Comparison of ENCODE assay signal across 13 mouse cellular contexts in genomic region chr12:111437222-111437900, GRCm38 (mm10). TPM values are rescaled to one million over a fixed set of nuclear protein-coding genes. Genes with fewer than 3 reads are reported as not detected.
A peak's percentile ranks its signal among the peaks of the same experiment; 100 is the strongest.
DNase-seq lines count a peak whose midpoint lies in the region; ATAC-seq lines count a peak whose summit lies in the region.
"Had no signal": no experiment of that assay in that cellular context is flagged by ENCODE, and none has a peak within 500 bp of the region (broad histone marks: within the 10 kb centered on the region; RNA-seq: fewer than 3 reads in every experiment).

No protein-coding gene starts in this region.

- no peak overlapping the region for H3K4me3 ChIP-seq in macrophage (ENCODE audit: inconsistent target)
- H3K4me3 ChIP-seq: midbrain, embryonic 12.5 days had no signal

- no peaks in the 10 kb centered on the region for H3K36me3 ChIP-seq in macrophage (ENCODE audit: inconsistent target)
- H3K36me3 ChIP-seq: midbrain, embryonic 12.5 days had no signal

- 4% methylated on average over 5 of the region's 5 CpGs for WGBS in macrophage (ENCODE audit: missing documents)

- peak; percentile 40 for ATAC-seq in erythroblast, adult 5-6 weeks (replicated peaks; ENCODE audit: low FRiP score, poor library complexity, severe bottlenecking)

- peak; percentile 36 for DNase-seq in kidney, postnatal 10 days
- DNase-seq in kidney, adult 8-10 months, result no peak
- peak; percentile 81 for DNase-seq in adrenal gland, adult 8-10 months
- DNase-seq in left cerebral cortex, adult 18-20 months (ENCODE audit: low spot score in 2 of 2), result no peak
- no peak for DNase-seq in cerebellum, postnatal 10 days
- no peak for DNase-seq in urinary bladder, postnatal 4 days (ENCODE audit: low spot score in 2 of 2)
- DNase-seq: cerebellum, adult 18-20 months; left cerebral cortex, postnatal 4 days; thymus, postnatal 14 days had no signal

- H3K27ac ChIP-seq in macrophage, result peak overlapping the region; percentile 98
- H3K27ac ChIP-seq: midbrain, embryonic 12.5 days had no signal

- H3K79me2 ChIP-seq in macrophage (ENCODE audit: inconsistent target), result no peaks in the 10 kb centered on the region; the same call in 1 of the 2 replicates

RNA-seq across cellular contexts. Expression of gene Tnfaip2, which starts 4.9 kb away (rescaled TPM):
- 10 to 100 TPM; 14.3 to 28.0 (median 17.7) TPM for total RNA-seq in adrenal gland, adult 8-10 months (2022)
- 121 and 131 TPM in 2 replicates for total RNA-seq in erythroblast, adult 5-6 weeks (2015; ENCODE audit: low replicate concordance)
- 287 and 456 TPM in 2 replicates for total RNA-seq in erythroblast, adult 5-6 weeks (2017; ENCODE audit: low replicate concordance)
- over 10,000 TPM in 4 of 26 experiments, 1,000 to 10,000 TPM in 18, 100 to 1,000 TPM in 4; 785 to 11,990 (median 4,844) TPM for total RNA-seq in macrophage (2018; cell fraction: chromatin; rRNA removed)
- total RNA-seq in macrophage (2018; cell fraction: cytosol; rRNA removed), result 1,000 to 10,000 TPM in 8 of 26 experiments, 100 to 1,000 TPM in 18; 279 to 3,779 (median 516) TPM
- 1,000 to 10,000 TPM in 19 of 26 experiments, 100 to 1,000 TPM in 7; 417 to 7,545 (median 2,584) TPM for total RNA-seq in macrophage (2018; cell fraction: nucleus; rRNA removed)
- polyA plus RNA-seq in macrophage (2018), result 127 to 339 TPM (median 289 TPM) in 3 replicates
- total RNA-seq in left cerebral cortex, adult 18-20 months (2021), result 1 to 10 TPM in 1 of 2 experiments, under 1 TPM in 1; 0.51 to 1.0 TPM

RNA-seq across cellular contexts. Expression of gene Exoc3l4, which starts 20.5 kb away (rescaled TPM):
- total RNA-seq in adrenal gland, adult 8-10 months (2022), result 10 to 100 TPM in 1 of 4 experiments, 1 to 10 TPM in 3; 3.2 to 10.0 (median 7.8) TPM
- total RNA-seq in erythroblast, adult 5-6 weeks (2015; ENCODE audit: low replicate concordance), result not detected in 2 replicates
- not detected in 2 replicates for total RNA-seq in erythroblast, adult 5-6 weeks (2017; ENCODE audit: low replicate concordance)
- 100 to 1,000 TPM in 1 of 26 experiments, 10 to 100 TPM in 23, 1 to 10 TPM in 2; 9.1 to 109 (median 30.7) TPM for total RNA-seq in macrophage (2018; cell fraction: chromatin; rRNA removed)
- total RNA-seq in macrophage (2018; cell fraction: cytosol; rRNA removed), result 10 to 100 TPM in 20 of 26 experiments, 1 to 10 TPM in 6; 7.8 to 73.6 (median 15.0) TPM
- total RNA-seq in macrophage (2018; cell fraction: nucleus; rRNA removed), result 100 to 1,000 TPM in 4 of 26 experiments, 10 to 100 TPM in 20, 1 to 10 TPM in 2; 8.3 to 170 (median 42.3) TPM
- 8.0 to 13.2 TPM (median 12.5 TPM) in 3 replicates for polyA plus RNA-seq in macrophage (2018)
- 1 to 10 TPM; 2.2 to 2.7 TPM for total RNA-seq in left cerebral cortex, adult 18-20 months (2021)

RNA-seq across cellular contexts. Expression of gene Lbhd2, which starts 30.8 kb away (rescaled TPM):
- 1 to 10 TPM in 1 of 4 experiments, under 1 TPM in 3; 0.67 to 1.0 (median 0.78) TPM for total RNA-seq in adrenal gland, adult 8-10 months (2022)
- not detected in 2 replicates for total RNA-seq in erythroblast, adult 5-6 weeks (2015; ENCODE audit: low replicate concordance)
- not detected in 2 replicates for total RNA-seq in erythroblast, adult 5-6 weeks (2017; ENCODE audit: low replicate concordance)
- not detected for total RNA-seq in macrophage (2018; cell fraction: chromatin; rRNA removed)
- not detected for total RNA-seq in macrophage (2018; cell fraction: cytosol; rRNA removed)
- not detected for total RNA-seq in macrophage (2018; cell fraction: nucleus; rRNA removed)
- not detected in 3 replicates for polyA plus RNA-seq in macrophage (2018)
- 1 to 10 TPM; 2.2 to 3.7 TPM for total RNA-seq in left cerebral cortex, adult 18-20 months (2021)
- polyA plus RNA-seq: embryonic facial prominence, embryonic 11.5 days had no signal

RNA-seq across cellular contexts. Expression of gene Gm266, which starts 48.3 kb away (rescaled TPM):
- not detected for total RNA-seq in adrenal gland, adult 8-10 months (2022)
- total RNA-seq in erythroblast, adult 5-6 weeks (2015; ENCODE audit: low replicate concordance), result not detected in 2 replicates
- not detected in 2 replicates for total RNA-seq in erythroblast, adult 5-6 weeks (2017; ENCODE audit: low replicate concordance)
- total RNA-seq in macrophage (2018; cell fraction: chromatin; rRNA removed), result not detected
- total RNA-seq in macrophage (2018; cell fraction: cytosol; rRNA removed), result under 1 TPM in 2 of 26 experiments, not detected in 24; 0.10 to 0.14 TPM
- under 1 TPM in 1 of 26 experiments, not detected in 25; 0.86 TPM for total RNA-seq in macrophage (2018; cell fraction: nucleus; rRNA removed)
- polyA plus RNA-seq in macrophage (2018), result not detected in 3 replicates
- total RNA-seq in left cerebral cortex, adult 18-20 months (2021), result 1 to 10 TPM; 3.4 to 5.0 TPM

RNA-seq across cellular contexts. Expression of gene Cdc42bpb, which starts 59.8 kb away (rescaled TPM):
- total RNA-seq in adrenal gland, adult 8-10 months (2022), result 100 to 1,000 TPM; 112 to 162 (median 141) TPM
- 0.58 and 10.9 TPM in 2 replicates for total RNA-seq in erythroblast, adult 5-6 weeks (2015; ENCODE audit: low replicate concordance)
- 1.8 and 2.6 TPM in 2 replicates for total RNA-seq in erythroblast, adult 5-6 weeks (2017; ENCODE audit: low replicate concordance)
- total RNA-seq in macrophage (2018; cell fraction: chromatin; rRNA removed), result 100 to 1,000 TPM in 23 of 26 experiments, 10 to 100 TPM in 3; 85.6 to 266 (median 132) TPM
- 10 to 100 TPM; 29.5 to 63.6 (median 45.5) TPM for total RNA-seq in macrophage (2018; cell fraction: cytosol; rRNA removed)
- total RNA-seq in macrophage (2018; cell fraction: nucleus; rRNA removed), result 100 to 1,000 TPM in 13 of 26 experiments, 10 to 100 TPM in 13; 64.9 to 177 (median 101) TPM
- 42.2 to 86.3 TPM (median 42.7 TPM) in 3 replicates for polyA plus RNA-seq in macrophage (2018)
- 100 to 1,000 TPM; 130 to 138 TPM for total RNA-seq in left cerebral cortex, adult 18-20 months (2021)

Comparison
In these comparisons a context has a peak if more than half of its experiments do, and no peak if none do; other contexts are left out.
1. DNase-seq: peak in kidney, postnatal 10 days (single experiment) and adrenal gland, adult 8-10 months (single experiment); none in kidney, adult 8-10 months (0 of 2), left cerebral cortex, adult 18-20 months (0 of 2), cerebellum, postnatal 10 days (0 of 2) and urinary bladder, postnatal 4 days (0 of 2).
2. RNA of gene Tnfaip2, which starts 4.9 kb away (total RNA-seq): 121 to 456 TPM in erythroblast, adult 5-6 weeks and 14.3 to 28.0 TPM in adrenal gland, adult 8-10 months; 0.51 to 1.0 TPM in left cerebral cortex, adult 18-20 months; every median in the first group is over 4 times any median in the second.